Mouse (Mus musculus) intestine, embryonic 15.5 days (tissue): ENCODE measurements at regions not wholly inside any gene's neighbourhood (a gene's known extent, or its start where the extent isn't known, plus 50 kb on each side); places are given as distances from the start of the nearest gene placed in this dataset.

Experiments
- ATAC-seq: fragments of 200-750 bp; cut with Nextera tagmentation; 2 replicates; pipeline ENCODE4 v1.8.0; 2017; ENCODE audit warnings: moderate TSS enrichment, moderate library complexity
- H3K27ac ChIP-seq: fragments of 300-500 bp; sonication (generic); 2 replicates; pipeline ENCODE4 v1.5.1; 2015; ENCODE audit warnings: mild to moderate bottlenecking, inconsistent platforms
- H3K27me3 ChIP-seq: fragments of 300-500 bp; sonication (generic); replicated peaks from 2 replicates; pipeline ENCODE4 v1.6.1; 2015; ENCODE audit warnings: inconsistent platforms
- H3K36me3 ChIP-seq: fragments of 300-500 bp; sonication (generic); 2 replicates; pipeline ENCODE4 v1.6.1; 2015; ENCODE audit warnings: inconsistent platforms
- H3K4me1 ChIP-seq: fragments of 300-500 bp; sonication (generic); replicated peaks from 2 replicates; pipeline ENCODE4 v1.6.1; 2015; ENCODE audit warnings: inconsistent platforms
- H3K4me2 ChIP-seq: fragments of 300-500 bp; sonication (generic); replicated peaks from 2 replicates; pipeline ENCODE4 v1.6.1; 2015; ENCODE audit warnings: mild to moderate bottlenecking, inconsistent platforms
- H3K4me3 ChIP-seq: fragments of 300-500 bp; sonication (generic); replicated peaks from 2 replicates; pipeline ENCODE4 v1.5.1; 2015; ENCODE audit warnings: inconsistent platforms
- H3K9ac ChIP-seq: fragments of 300-500 bp; sonication (generic); 2 replicates; pipeline ENCODE4 v1.6.1; 2015; ENCODE audit warnings: inconsistent platforms
- H3K9me3 ChIP-seq: fragments of 300-500 bp; sonication (generic); 2 replicates; pipeline ENCODE4 v1.6.1; 2016; ENCODE audit warnings: inconsistent platforms
- WGBS: fragments of 180-500 bp; shearing (Covaris S2); methylation state at CpG from one replicate; pipeline ENCODE4 v1.1.7; 2015; 5-methylcytosine and 5-hydroxymethylcytosine counted together

- no peak for ATAC-seq
- Histone ChIP-seq H3K4me1 (peaks cover 19% of the 10 kb centered on the region), H3K27ac (no peak overlapping the region)
Observed at GRCm38 (mm10) chr5:64598606-64599005, 204.6 kb upstream of the Klf3 start.

GRCm38 (mm10) chr5:64599015-64599414, 204.2 kb upstream of the Klf3 start:
- Histone ChIP-seq H3K4me1 (peaks cover 19% of the 10 kb centered on the region), H3K4me2 (no peak overlapping the region), H3K9me3 (no peaks in the 10 kb centered on the region), H3K27me3 (no peaks in the 10 kb centered on the region), H3K4me3 (no peak overlapping the region), H3K27ac (no peak overlapping the region), H3K36me3 (no peaks in the 10 kb centered on the region), H3K9ac (no peak overlapping the region)
- WGBS, result 65% methylated on average over 3 of the region's 3 CpGs
- no peak for ATAC-seq

More at GRCm38 (mm10) chr5:64598606-64599005, 204.6 kb upstream of the Klf3 start:
- H3K27me3 ChIP-seq, result no peaks in the 10 kb centered on the region
- no peaks in the 10 kb centered on the region for H3K9me3 ChIP-seq
- no peaks in the 10 kb centered on the region for H3K36me3 ChIP-seq
- no peak overlapping the region for H3K9ac ChIP-seq
- H3K4me3 ChIP-seq, result no peak overlapping the region
- 79% methylated on average over 3 of the region's 3 CpGs for WGBS
- H3K4me2 ChIP-seq, result no peak overlapping the region

DNA sequence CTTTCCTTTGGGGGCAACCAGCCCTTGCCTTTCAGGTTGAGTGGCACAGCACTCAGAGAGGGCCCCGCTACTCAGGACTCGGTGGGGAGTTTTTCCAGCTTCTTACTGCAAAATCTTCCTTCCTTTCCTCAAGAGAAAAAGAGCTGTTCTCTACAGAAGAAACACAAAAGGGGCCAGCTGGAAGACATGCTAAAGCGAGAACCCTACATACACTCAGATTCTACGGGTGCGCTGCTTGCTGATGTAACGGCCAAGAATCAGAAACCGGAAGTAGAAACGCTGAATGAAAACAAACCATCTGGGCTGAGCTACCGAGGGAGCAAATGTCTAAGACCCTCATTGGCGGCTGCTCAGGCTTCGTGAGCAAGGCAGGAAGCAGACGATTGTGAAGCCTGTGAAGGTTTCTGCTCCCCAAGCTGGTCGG, 203.3 kb upstream of the Klf3 start:
- Histone ChIP-seq H3K36me3 (no peaks in the 10 kb centered on the region), H3K9ac (no peak overlapping the region), H3K27me3 (no peaks in the 10 kb centered on the region), H3K4me2 (peak overlapping the region; percentile 39), H3K4me3 (no peak overlapping the region), H3K4me1 (peaks cover 19% of the 10 kb centered on the region), H3K9me3 (no peaks in the 10 kb centered on the region), H3K27ac (peak overlapping the region; percentile 76)
- ATAC-seq, result peak; percentile 41; the same call in 1 of the 2 replicates
- WGBS, result 30% methylated on average over 13 of the region's 13 CpGs

DNA sequence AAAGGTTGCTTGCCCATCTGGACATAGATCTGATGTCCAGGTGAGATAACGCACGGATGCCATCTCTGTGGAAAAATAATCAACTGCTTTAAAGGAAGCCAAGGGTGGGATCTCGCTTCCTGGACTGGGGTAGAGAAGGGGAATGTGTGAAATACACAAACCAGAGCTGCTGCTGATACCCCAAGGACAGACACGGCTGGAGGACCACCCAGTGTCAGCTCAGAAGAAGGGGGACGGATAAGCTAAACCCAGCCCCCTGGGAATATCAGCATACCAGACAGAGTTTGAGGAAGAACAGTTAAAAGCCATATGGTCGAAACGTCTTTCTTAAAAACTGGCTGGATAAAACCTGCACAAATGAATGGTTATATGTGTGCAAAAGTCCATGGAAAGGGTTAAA, 202.8 kb upstream of the Klf3 start:
- H3K4me2 ChIP-seq, result peak overlapping the region; percentile 39
- H3K4me3 ChIP-seq, result no peak overlapping the region
- ATAC-seq, result peak; percentile 60; the same call in 1 of the 2 replicates
- peak overlapping the region; percentile 76 for H3K27ac ChIP-seq
- no peaks in the 10 kb centered on the region for H3K27me3 ChIP-seq
- H3K4me1 ChIP-seq, result peaks cover 19% of the 10 kb centered on the region
- H3K9ac ChIP-seq, result no peak overlapping the region
- no peaks in the 10 kb centered on the region for H3K36me3 ChIP-seq
- H3K9me3 ChIP-seq, result no peaks in the 10 kb centered on the region
- 42% methylated on average over 7 of the region's 7 CpGs for WGBS

DNA sequence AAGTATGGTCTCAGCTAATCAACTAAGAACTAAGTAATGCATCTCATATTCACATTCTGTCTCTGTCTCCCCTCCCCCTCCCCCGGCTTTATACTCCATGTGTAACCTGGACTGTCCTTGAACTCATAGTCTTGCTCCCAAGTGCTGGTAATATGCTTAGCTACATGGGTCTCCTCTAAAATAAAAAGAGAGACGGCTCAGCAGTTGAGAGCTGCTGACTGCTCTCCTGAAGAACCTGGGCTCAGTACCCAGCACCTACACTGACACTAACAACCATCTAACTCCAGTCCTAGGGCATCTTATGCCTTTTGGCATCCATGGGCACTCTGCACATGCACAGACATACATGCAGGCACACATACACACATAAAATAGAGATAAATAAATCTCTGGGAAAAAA, 202.4 kb upstream of the Klf3 start:
- no peaks in the 10 kb centered on the region for H3K9me3 ChIP-seq
- no peaks in the 10 kb centered on the region for H3K36me3 ChIP-seq
- 0 out of 2 replicates have a peak overlapping the region, but pooled peaks have one; percentile 39 for H3K4me2 ChIP-seq
- no peak for ATAC-seq
- H3K27me3 ChIP-seq, result no peaks in the 10 kb centered on the region
- 40% methylated on average over 2 of the region's 2 CpGs for WGBS
- H3K4me1 ChIP-seq, result peaks cover 19% of the 10 kb centered on the region
- no peak overlapping the region for H3K9ac ChIP-seq
- H3K4me3 ChIP-seq, result no peak overlapping the region
- H3K27ac ChIP-seq, result no peak overlapping the region

DNA sequence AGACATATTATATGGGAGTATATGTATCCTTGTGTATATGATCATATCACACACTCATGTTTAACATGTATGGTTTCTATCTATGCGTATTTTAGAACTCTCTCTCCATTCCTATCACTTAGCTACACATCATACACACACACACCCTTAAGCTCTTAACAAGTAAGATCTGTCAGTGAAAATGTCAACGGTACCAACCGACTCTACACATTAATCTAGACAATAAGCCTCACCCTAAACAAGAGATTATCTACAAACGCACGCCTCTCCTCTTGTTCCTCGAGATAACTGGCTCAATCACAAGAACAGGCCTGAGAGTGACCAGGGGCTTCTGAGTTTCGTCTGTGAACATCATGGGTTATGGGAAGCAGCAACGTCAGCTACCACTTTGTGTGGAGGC, 201.9 kb upstream of the Klf3 start:
- Histone ChIP-seq H3K4me3 (no peak overlapping the region), H3K4me1 (peaks cover 19% of the 10 kb centered on the region), H3K9me3 (no peaks in the 10 kb centered on the region), H3K27ac (no peak overlapping the region), H3K27me3 (no peaks in the 10 kb centered on the region), H3K4me2 (no peak overlapping the region), H3K9ac (no peak overlapping the region), H3K36me3 (no peaks in the 10 kb centered on the region)
- ATAC-seq, result no peak
- 57% methylated on average over 8 of the region's 8 CpGs for WGBS

GRCm38 (mm10) chr5:64601832-64602231, 201.4 kb upstream of the Klf3 start:
- Histone ChIP-seq H3K4me3 (no peak overlapping the region), H3K9me3 (no peaks in the 10 kb centered on the region), H3K9ac (no peak overlapping the region), H3K4me1 (peaks cover 19% of the 10 kb centered on the region), H3K27me3 (no peaks in the 10 kb centered on the region), H3K36me3 (no peaks in the 10 kb centered on the region), H3K4me2 (no peak overlapping the region), H3K27ac (no peak overlapping the region)
- ATAC-seq, result no peak
- whole genome bisulfite sequencing, result 79% methylated on average over 5 of the region's 5 CpGs

DNA sequence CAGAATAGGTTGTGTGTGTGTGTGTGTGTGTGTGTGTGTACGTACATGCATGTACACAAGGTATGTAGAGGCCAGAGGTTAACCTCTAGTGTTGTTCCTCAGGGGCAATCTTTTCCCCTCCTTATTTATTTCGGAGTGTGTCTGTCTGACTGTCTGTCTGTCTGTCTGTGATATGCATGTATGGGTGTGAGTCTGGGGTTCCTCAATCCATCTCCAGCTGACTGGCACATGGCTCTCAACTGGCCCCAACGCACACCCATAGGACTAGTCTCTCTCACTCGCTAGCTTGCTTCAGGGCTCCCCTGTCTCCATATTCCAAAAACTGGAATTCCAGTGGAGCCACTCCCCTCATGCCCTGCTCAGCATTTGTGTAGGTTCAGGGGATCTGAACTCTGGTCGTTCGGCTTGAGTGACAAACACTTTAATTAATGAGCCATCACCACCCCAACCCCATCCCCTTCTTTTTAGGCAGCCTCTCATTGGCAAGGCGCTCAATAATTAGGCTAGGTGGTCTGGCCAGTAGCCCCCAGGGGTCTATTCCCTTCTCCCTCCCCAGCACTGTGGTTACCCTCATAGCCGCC, 200.7 kb upstream of the Klf3 start:
- no peaks in the 10 kb centered on the region for H3K27me3 ChIP-seq
- no peak overlapping the region for H3K9ac ChIP-seq
- WGBS, result 81% methylated on average over 8 of the region's 8 CpGs
- H3K4me3 ChIP-seq, result no peak overlapping the region
- H3K9me3 ChIP-seq, result no peaks in the 10 kb centered on the region
- no peaks in the 10 kb centered on the region for H3K36me3 ChIP-seq
- H3K4me2 ChIP-seq, result no peak overlapping the region
- H3K4me1 ChIP-seq, result peaks cover 19% of the 10 kb centered on the region
- no peak for ATAC-seq
- no peak overlapping the region for H3K27ac ChIP-seq

GRCm38 (mm10) chr5:64602996-64603755, 200.0 kb upstream of the Klf3 start:
- H3K9me3 ChIP-seq, result no peaks in the 10 kb centered on the region
- no peak overlapping the region for H3K9ac ChIP-seq
- no peak for ATAC-seq
- peaks cover 19% of the 10 kb centered on the region for H3K4me1 ChIP-seq
- no peak overlapping the region for H3K27ac ChIP-seq
- H3K36me3 ChIP-seq, result no peaks in the 10 kb centered on the region
- 73% methylated on average over 11 of the region's 11 CpGs for WGBS
- H3K27me3 ChIP-seq, result no peaks in the 10 kb centered on the region
- no peak overlapping the region for H3K4me3 ChIP-seq
- H3K4me2 ChIP-seq, result no peak overlapping the region

DNA sequence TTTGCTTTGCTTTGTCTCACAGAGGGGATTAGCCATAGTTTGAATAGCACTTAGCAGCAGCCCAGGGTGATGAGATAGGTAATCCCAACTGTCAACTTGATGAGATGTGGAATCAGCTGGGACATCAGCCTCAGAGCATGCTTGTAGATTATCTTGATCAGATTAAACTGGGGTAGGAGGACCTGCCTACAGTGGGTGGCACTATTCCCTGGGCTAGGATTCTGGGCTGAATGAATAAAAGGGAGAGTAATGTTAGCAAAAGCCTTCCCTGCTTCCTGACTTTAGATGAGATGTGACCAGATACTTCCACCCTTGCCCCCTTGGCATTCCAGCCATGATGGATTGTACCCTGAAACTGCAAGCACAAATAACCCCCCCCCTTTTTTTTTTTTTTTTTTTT, 198.0 kb upstream of the Klf3 start:
- ATAC-seq, result no peak
- no peaks in the 10 kb centered on the region for H3K27me3 ChIP-seq
- H3K27ac ChIP-seq, result no peak overlapping the region
- H3K4me2 ChIP-seq, result no peak overlapping the region
- no peak overlapping the region for H3K9ac ChIP-seq
- H3K4me1 ChIP-seq, result peaks cover 13% of the 10 kb centered on the region
- H3K4me3 ChIP-seq, result no peak overlapping the region
- H3K9me3 ChIP-seq, result no peaks in the 10 kb centered on the region
- H3K36me3 ChIP-seq, result no peaks in the 10 kb centered on the region

DNA sequence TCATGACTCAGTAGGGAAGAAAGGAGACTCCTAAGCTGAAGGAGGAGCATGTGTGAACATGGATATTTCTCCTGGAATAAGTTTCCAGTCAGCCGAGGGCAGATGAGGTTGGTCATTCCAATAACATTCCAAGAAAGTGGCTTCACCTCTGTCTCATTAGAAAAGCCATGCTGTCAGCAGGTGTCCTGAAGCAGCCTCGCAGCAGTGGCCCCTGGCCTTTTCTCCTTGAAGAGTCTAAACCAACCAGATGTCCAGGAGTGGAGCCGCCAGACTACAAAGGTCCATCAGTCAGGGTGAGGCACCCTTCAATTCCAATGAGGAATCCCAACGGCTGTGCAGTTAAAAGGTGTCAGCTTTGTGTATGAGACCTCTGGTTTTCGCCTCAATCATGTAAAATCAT, 197.2 kb upstream of the Klf3 start:
- no peak for ATAC-seq
- whole genome bisulfite sequencing, result 67% methylated on average over 5 of the region's 5 CpGs

DNA sequence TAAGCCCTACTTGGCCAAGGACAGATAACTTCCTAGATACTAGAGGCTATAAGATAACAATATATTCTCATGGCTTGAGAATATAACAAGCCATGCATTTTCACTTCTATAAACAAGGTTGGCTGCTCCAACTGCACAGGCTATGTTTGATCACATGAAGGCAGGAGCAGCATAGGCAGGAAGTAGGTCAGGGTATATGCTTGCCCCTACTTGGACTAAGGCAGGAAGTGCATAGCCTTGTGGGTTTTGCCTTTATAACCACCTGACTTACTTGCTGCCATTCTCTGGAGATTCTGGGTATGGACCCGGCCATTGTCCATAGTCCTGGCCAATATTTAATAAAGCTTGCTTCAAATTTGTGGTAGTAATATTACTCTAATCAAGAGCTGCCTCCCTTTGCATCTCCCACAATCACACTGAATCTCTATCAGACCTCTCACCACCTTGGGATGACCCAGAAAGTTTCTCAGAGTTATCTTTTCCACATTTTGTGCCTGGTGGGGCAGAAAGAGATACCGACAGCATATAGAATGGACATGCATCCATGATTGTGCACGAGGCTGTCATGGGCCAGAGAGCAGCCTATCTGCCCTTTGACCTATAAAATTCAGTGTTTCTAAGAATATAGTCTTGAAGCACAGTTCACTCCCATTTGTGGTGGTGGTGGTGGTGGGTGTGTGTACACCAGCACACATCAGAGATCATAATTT, 193.7 kb upstream of the Klf3 start:
- Histone ChIP-seq H3K4me2 (no peak overlapping the region), H3K36me3 (no peaks in the 10 kb centered on the region), H3K4me1 (peaks cover 11% of the 10 kb centered on the region), H3K9ac (no peak overlapping the region), H3K27me3 (no peaks in the 10 kb centered on the region), H3K4me3 (no peak overlapping the region), H3K27ac (0 out of 2 replicates have a peak overlapping the region, but pooled peaks have one; percentile 24), H3K9me3 (no peaks in the 10 kb centered on the region)
- WGBS, result 82% methylated on average over 3 of the region's 3 CpGs
- ATAC-seq, result no peak

More for the DNA sequence above, 197.2 kb upstream of the Klf3 start:
- Histone ChIP-seq H3K4me2 (no peak overlapping the region), H3K9ac (no peak overlapping the region), H3K36me3 (no peaks in the 10 kb centered on the region), H3K27me3 (no peaks in the 10 kb centered on the region), H3K9me3 (no peaks in the 10 kb centered on the region), H3K4me3 (no peak overlapping the region), H3K4me1 (peaks cover 14% of the 10 kb centered on the region), H3K27ac (no peak overlapping the region)
